Mouse (Mus musculus) kidney, adult 9 months (tissue): ENCODE results near the gene Uspl1.
"Not testable (repeated sequence)": the region's sequence is repeated elsewhere in the genome, so short reads cannot be mapped to it uniquely, and the experiment has no call there.

Experiments used
- DNase-seq: peaks from one replicate; pipeline ENCODE4 v3.0.0; 2022

The Uspl1 gene

GRCm38 (mm10) chr5:149184104-149184843 lies at the start of gene Uspl1, which contains the start of gene Hmgb1:
TSS of gene Uspl1 (plus strand) at chr5:149184350.
TSS of gene Hmgb1 (minus strand) at chr5:149184489.
- peak; percentile 99 for DNase-seq

GRCm38 (mm10) chr5:149134751-149135454 lies 49.2 kb upstream of the Uspl1 start:
- no peak for DNase-seq

- DNase-seq, result no peak
These were observed 48.4 kb upstream of the Uspl1 start for GRCm38 (mm10) chr5:149135455-149136354.

GRCm38 (mm10) chr5:149136933-149137365 lies 47.2 kb upstream of the Uspl1 start:
- peak; percentile 58 for DNase-seq

- DNase-seq, result no peak
These were observed 46.7 kb upstream of the Uspl1 start for GRCm38 (mm10) chr5:149137447-149137846.

- not testable (repeated sequence) for DNase-seq
These were observed 46.1 kb upstream of the Uspl1 start for GRCm38 (mm10) chr5:149138087-149138486.

GRCm38 (mm10) chr5:149140336-149140735 lies 43.8 kb upstream of the Uspl1 start:
- DNase-seq, result no peak

GRCm38 (mm10) chr5:149141155-149141554 lies 43.0 kb upstream of the Uspl1 start:
- DNase-seq, result not testable (repeated sequence)

GRCm38 (mm10) chr5:149143766-149144375 lies 40.3 kb upstream of the Uspl1 start:
- DNase-seq, result no peak

- no peak for DNase-seq
These were observed 37.5 kb upstream of the Uspl1 start for GRCm38 (mm10) chr5:149146691-149147090.

- DNase-seq, result no peak
These were observed 36.7 kb upstream of the Uspl1 start for GRCm38 (mm10) chr5:149147386-149148000.

- DNase-seq, result no peak
These were observed 33.3 kb upstream of the Uspl1 start for GRCm38 (mm10) chr5:149150882-149151281.

GRCm38 (mm10) chr5:149152063-149152773 lies 31.9 kb upstream of the Uspl1 start:
- DNase-seq, result peak; percentile 27

- peak; percentile 31 for DNase-seq
These were observed 31.4 kb upstream of the Uspl1 start for GRCm38 (mm10) chr5:149152774-149153155.

GRCm38 (mm10) chr5:149156886-149157563 lies 27.1 kb upstream of the Uspl1 start:
- DNase-seq, result peak; percentile 51

GRCm38 (mm10) chr5:149159021-149159420 lies 25.1 kb upstream of the Uspl1 start:
- DNase-seq, result peak; percentile 84

- no peak for DNase-seq
These were observed 23.7 kb upstream of the Uspl1 start for GRCm38 (mm10) chr5:149160469-149160868.

GRCm38 (mm10) chr5:149162890-149163289 lies 21.3 kb upstream of the Uspl1 start:
- DNase-seq, result no peak

GRCm38 (mm10) chr5:149164881-149165280 lies 19.3 kb upstream of the Uspl1 start:
- peak; percentile 56 for DNase-seq

GRCm38 (mm10) chr5:149166011-149166410 lies 18.1 kb upstream of the Uspl1 start:
- DNase-seq, result no peak

- DNase-seq, result no peak
These were observed 16.1 kb upstream of the Uspl1 start for GRCm38 (mm10) chr5:149168051-149168450.
